Mouse (Mus musculus) ES-E14 (cell line): ENCODE measurements around the gene Fam71f1.

ENCODE experiments used
- CHD2 ChIP-seq: IDR thresholded peaks from 2 replicates; pipeline ENCODE4 v1.6.1; 2014; ENCODE audit warnings: mild to moderate bottlenecking, low read depth, low read length, inconsistent platforms
- HCFC1 ChIP-seq: IDR thresholded peaks from 2 replicates; pipeline ENCODE4 v1.6.1; 2012; ENCODE audit warnings: low read length, inconsistent platforms, borderline replicate concordance; ENCODE audit not compliant: insufficient read depth
- ZNF384 ChIP-seq: IDR thresholded peaks from 2 replicates; pipeline ENCODE4 v1.6.1; 2012; ENCODE audit warnings: low read depth, low read length, inconsistent platforms

- TF ChIP-seq HCFC1, result no peak
- no peak for TF ChIP-seq CHD2
- no peak for TF ChIP-seq ZNF384
These were observed 44.2 kb downstream of the Fam71f1 start for GRCm38 (mm10) chr6:29363129-29363515.
